Mouse (Mus musculus): ENCODE results near the gene Ldhb.
"Not testable (repeated sequence)": the region's sequence is repeated elsewhere in the genome, so short reads cannot be mapped to it uniquely, and the experiment has no call there.

The Ldhb gene

DNA sequence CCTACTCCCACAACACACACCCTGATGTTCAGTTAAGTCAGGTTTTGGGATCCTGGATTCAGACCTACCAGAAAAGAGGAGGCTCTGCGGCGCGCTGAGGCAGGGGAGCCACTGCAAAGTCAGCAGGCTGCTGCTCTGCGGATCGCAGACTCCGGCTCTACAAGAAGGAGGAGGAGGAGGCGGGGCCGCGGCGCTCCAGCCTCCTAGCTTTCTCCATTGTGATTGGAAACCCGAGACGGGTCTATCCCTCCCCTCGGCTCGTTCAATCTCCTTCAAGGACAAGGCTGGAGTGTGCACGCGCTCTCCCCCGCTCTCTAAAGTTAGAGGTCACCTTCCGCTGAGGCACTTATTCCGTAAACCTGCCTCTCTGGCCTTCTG, at the start of gene Ldhb:
Gene Ldhb (minus strand): TSS at position 173 of the 378 bp plus-strand sequence.
- DNase-seq (ENCODE audit: low spot score) = no peak

DNA sequence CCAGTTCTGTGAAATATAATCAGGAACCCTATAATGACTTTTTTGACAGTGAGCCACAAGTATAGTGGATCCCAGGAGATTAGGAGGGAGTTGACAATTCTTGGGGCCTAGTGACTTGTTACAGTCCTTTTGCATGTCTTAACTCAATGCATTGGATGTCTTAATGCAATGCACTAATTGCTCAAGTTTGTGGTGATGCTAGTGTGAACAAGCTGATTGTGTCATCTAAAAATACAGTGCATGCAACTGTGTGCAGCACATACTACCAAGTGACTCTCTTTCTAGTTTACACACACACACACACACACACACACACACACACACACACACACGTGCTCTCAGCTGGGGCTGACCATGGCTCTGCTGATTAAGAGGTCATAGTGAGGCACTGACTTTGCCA, 48.2 kb upstream of the Ldhb start:
- no peak for DNase-seq (ENCODE audit: low spot score)

DNA sequence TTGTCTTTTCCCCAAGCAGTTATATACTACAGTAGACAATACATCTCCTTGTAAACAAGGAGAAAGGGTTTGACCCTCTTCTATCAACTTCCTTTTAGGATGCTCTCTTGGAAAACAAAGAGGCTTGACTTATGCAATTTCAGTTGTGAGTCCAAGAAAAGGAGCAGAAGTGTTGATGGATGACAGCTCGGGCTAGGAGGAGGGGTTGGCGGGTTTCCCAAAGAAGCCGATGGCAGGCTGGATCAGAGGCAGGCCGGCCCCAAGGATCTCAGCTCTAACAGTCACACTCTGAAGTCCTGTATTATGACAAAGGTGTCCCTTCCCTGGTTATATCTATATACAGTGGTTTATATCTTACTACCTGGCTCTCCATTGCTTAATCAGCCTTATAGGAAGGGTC, 43.7 kb upstream of the Ldhb start:
- DNase-seq (ENCODE audit: low spot score) = no peak

DNA sequence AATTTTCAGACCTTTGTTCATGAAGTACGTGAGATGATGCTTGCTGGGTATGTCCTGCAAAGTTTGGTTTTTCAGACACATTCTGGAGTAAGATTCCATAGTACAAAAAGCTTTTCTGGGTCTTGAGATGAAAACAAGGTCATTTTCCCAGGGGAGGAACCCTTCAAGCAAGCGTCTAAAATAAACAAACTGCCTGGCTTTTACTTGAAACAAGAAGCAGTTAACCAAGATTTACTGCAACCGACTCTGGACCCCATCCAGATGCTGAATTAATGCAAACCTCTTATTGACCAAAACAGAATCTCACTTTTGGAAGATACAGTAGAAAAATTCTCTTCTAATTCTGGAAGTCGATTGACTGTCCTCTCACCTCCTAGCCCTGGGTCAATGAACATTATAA, 43.1 kb upstream of the Ldhb start:
- DNase-seq (ENCODE audit: low spot score) = no peak

DNA sequence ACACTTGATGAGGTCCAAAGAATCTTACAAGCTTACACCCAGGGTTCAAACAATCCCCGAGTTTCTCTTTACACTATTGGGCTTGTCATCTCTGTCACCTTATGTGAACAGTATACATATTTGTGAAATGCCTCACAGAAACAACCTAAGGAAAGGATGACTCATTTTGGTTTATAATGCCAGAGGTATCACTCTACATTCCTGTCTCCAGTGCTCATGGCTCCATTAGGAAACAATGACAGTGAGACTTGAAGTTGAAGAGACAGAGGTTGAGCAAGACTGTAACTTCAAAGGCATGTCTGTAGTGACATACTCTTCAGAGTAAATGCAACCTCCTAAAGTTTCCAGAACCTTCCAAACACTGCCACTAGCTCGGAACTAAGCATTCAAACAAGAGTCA, 40.6 kb upstream of the Ldhb start:
- no peak for DNase-seq (ENCODE audit: low spot score)

DNA sequence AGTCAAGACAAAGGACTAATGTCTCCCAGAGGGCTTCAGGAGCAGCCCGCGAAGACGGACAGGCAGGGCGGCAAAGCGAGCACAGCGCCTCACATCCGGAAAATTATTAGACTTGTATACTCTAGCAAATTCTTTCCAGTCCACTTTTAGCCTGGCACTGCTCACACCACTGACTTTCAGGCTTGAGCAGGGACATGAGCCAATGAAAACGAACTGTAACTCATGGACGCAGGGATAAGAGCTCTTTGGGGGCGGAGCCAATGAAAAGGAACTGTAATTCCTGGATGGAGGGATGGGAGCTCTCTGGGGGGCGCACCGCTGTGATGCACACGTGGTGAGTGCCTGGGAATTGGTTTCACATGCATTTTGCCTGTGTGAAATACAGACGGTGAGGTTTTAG, 37.4 kb upstream of the Ldhb start:
- DNase-seq (ENCODE audit: low spot score) = no peak

DNA sequence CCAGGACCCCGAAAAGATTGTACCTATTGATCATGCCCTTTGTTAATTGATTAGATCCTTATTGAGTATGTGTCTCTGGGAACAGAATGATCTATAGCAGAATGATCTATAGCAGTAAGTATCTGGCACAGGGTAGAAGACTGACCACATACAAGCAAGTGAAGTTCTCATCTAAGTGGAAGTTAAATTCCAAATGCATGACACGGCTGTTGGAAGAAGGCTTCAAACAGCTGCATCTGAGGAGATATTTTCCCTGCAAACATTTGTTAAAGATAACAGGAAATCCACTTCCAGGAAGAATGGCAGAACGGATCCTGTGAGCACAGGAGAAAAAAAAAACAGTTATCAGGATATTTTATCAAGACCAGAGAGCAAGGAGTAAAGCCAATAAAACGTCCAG, 35.9 kb upstream of the Ldhb start:
- DNase-seq (ENCODE audit: low spot score) = no peak

DNA sequence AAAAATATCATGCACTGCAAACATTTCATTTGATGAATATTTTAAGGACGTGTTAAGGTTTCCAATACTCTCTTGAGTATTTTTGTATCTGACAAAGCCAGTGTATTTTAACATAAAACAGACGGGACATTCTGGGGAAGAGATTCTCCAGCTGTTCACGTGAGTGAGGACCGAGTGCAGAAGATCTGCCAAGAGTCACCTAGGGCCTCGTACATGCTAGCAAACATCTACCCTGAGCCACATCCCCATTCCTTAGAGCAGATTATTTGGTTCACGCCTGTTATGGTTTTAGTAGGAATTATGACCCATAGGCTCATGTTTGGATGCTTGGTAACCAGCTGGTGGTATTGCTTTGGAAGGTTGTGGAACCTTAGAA, 35.0 kb upstream of the Ldhb start:
- DNase-seq (ENCODE audit: low spot score) = no peak

DNA sequence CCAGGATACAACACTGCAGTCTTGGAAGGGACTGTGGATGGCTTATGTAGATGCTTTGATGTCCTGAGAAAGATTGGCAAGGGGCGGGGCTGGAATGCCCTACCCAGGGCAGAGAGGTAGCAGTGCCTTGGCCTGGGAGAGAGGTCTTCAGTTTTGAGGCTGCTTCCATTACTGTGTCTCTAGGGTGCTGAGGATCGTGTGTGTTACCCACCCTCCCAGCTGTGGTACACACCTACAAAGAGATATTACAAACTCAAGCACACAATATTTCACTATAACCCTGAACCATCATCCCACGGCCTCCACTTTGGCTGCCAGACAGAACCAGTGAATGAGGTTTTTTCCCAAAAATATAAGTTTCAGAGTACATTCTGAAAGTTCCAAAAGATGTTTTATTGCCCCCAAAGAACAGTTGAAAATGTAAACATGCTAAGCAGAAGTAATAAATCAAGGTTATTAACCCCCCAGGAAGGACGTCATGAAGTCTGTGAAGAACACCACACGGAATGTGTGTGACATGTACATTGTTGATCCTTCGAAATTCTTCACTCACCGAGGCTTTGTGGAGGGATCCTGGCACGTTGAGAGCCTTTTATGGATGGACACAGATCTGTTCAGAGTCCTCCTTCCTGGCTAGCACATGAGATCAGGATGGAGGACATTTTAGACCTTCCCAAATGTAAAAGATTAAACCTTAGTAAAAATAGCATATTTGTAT, 34.5 kb upstream of the Ldhb start:
- no peak for DNase-seq (ENCODE audit: low spot score)

DNA sequence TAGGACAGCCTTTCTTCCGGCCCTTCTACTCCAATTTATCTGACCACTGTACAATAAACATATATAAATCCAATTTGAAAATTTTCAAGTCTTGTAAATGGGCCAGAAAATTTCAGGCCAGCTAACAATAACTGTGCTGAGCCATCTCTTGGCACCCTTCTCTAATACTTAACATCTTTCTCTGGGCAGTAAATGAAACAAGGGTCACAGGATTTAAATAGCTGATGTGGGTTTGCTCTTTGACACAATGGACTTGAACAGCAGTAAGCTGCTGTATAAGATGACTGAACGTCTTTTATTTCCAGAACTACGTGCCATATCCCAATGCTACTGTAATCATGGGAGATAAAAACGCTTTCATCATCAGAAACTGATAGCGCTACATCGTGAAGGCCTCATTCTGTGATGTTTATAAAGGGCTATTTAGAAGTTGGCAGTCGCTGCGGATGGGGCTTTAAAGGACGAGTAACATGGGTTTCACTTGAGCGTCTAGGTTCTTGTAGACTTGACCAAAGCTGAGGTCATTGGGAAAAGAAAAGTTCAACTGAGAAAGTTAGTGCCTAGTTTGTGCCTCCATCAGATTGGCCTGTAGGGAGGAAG, 32.9 kb upstream of the Ldhb start:
- no peak for DNase-seq (ENCODE audit: low spot score)

DNA sequence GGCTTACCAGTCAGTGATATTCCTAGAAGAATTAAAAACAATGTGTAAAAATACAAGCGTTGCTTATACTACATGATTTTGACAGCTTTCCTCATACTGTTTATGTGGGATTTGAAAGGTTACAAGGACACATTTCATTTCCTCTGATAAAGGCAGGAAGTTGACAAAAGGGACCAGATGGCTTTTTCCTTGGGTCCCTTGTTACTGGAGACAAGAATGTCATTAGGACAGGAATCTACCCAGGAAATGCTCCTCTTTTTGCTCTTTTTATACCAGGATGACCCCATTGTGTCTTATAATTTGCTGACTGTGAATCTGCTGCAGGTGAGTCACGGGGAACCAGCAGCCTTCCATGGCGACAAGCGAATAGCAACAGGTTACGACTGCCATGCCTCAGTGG, 32.4 kb upstream of the Ldhb start:
- DNase-seq (ENCODE audit: low spot score) = no peak

DNA sequence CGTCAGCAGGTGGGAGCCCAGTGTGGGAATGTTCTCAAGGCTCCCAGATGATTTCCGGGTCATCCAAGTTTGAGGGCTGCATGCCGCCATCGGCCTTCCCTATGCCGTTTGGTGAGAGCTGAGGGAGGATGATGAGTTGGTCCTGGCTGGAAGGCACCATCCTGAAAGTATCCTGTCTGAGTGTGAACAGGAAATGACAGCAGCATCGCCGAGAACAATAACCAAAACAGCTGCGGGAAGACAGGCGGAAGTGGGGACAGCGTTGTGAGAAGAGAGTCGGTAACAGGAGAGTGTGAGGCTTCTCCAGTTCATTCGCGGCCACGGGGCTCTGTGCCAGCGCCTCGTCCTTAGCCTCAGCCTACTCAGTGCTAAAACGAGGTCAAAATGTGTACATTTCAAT, 30.7 kb upstream of the Ldhb start:
- no peak for DNase-seq (ENCODE audit: low spot score)

DNA sequence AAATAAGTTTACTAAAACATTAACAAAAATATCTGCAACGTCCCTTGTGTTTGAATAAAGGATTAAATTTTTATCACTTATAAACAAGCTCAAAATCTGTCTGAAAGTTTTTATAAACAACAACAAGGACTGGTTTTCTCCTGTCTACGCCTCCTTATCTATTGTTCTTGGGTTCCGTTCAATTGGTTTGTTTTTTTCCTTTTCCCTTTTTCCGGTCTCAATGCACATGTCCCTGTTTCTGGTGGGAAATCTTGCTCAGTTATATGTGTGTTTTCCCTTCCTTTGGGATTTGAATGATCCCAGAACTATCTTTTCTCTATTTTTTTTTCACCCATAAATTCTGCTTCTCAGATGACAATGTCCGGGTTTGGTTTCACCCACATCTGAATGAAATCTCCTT, 25.7 kb upstream of the Ldhb start:
- no peak for DNase-seq (ENCODE audit: low spot score)

DNA sequence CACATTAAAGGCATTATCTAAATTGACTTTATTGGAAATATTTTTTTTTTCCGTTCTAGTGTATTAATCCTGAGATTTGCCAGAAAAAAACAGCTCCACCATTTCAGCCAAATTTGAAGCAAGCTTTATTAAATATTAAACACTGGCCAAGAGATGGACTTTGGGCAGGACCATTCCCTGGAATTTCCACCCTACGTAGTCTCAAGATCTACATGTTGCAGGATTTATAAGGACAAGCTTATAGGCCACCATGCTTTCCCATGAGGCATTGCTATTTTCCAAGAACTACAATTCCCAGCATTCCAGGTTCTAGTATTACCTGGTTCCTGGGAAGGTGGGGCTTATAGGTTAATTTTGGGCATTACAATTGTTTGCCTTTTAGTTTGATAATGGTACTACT, 24.9 kb upstream of the Ldhb start:
- no peak for DNase-seq (ENCODE audit: low spot score)

DNA sequence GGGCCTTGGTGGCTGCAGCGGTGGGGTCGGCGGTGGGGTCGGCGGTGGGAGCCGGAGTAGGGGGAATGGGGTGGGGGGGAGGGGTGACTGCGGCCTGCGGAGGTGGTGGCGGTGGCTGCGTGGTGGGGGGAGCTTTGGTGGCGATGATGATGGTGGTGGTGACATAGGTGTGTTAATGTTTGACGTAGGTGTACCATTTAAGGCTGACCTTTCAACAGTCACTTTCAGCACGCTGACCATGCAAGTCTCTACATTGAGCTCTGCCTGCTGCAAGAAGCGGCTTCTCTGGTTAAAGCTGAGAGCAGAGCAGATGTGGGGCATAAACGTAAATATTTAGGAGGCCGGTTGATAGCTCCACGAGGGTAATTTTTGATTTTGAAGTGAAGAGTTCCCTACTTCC, 24.4 kb upstream of the Ldhb start:
- no peak for DNase-seq (ENCODE audit: low spot score)

DNA sequence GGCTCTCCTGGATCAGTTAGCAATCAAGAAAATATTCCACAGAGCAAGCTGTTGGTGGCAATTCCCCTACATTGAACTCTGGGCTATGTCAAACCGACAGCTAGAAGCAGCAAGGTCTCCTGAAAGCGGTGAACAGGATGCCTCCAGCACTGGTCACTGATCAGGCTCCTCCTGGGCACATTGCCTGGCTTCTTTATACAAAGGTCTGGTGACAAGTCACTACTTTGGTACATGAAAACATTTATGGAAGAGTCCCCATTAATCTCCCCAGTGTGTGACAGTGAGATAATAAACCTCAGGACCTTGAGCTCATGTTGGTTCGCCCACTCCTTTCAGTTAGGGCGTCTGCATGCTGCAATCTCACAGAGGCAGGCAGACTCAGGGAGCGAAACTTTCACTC, 22.6 kb upstream of the Ldhb start:
- DNase-seq (ENCODE audit: low spot score) = no peak

DNA sequence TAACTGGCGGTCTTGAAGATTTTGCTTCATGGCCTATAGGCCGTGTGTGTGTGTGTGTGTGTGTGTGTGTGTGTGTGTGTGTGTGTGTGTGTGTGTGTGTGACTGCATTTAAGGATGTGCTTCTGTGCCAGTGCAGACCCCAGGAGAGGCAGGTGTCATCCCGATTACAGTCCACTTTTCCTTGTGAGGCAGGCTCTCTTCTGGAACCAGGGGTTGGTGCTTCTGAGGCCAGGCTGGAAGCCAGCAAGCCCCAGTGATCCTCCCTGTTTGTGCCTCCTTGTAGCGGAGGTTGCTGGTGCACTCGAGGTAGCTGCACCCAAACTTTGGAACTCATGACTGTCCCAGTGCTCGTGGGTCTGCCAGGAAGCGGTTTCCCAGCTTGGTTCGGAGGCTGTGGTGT, 21.9 kb upstream of the Ldhb start:
- no peak for DNase-seq (ENCODE audit: low spot score)

DNA sequence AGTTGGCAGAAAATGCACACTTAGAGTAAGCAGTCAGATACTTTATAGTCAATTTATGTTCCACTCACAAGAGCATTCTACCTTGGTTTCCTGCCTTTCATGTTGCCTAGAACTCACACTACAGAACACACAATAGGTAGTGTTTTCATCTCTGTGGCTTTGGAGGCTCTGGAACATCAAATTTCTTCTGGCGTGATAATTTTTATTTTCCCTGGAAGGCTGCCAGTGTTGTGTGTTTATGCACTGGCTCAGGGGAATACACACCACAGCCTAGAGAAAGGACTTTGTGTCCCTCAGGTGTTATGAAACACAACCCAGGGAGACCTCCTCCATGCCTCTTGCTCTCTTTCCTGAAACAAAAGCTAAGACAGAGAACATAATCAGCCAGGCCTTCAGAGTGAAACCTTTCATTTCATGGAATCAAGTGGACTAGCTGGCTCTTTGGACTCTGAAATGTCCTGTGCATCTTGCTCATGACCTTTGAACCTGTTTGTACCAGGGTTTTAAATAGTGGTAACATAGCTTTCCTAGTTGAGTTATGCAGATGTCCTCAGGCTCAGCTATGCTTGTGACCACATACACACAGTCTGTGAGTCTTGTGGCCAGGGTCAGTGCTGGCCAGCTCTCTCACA, 20.3 kb upstream of the Ldhb start:
- DNase-seq (ENCODE audit: low spot score) = no peak

DNA sequence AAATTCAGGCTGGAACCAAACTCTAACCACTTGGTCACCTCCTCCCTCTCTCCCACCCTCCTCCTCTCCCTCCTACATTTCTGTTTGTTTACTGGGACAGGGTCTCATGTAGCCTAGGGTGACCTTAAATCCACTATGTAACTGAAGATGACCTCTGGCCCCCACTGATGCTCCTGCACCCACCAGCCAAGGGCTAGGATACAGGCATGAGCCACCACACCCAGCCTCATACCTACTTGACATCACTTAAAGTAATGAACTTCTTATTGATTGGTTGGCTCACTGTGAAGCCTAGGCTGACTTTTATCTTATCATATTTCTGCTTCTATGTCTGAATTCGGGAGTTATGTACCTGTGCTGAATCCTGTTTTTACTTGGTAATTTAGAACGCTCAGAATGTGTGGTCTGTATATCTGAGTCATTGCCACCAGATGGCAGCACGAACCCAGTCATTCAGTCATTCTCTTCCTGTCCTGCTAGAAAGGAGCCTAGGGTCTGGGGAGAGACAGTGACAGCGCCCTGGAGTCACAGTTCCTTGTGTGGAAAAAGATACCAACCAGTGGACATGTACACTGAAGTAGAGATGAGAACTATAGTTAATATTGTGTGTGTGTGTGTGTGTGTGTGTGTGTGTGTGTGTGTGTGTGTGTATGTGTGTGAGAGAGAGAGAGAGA, 17.0 kb upstream of the Ldhb start:
- DNase-seq (ENCODE audit: low spot score) = no peak

DNA sequence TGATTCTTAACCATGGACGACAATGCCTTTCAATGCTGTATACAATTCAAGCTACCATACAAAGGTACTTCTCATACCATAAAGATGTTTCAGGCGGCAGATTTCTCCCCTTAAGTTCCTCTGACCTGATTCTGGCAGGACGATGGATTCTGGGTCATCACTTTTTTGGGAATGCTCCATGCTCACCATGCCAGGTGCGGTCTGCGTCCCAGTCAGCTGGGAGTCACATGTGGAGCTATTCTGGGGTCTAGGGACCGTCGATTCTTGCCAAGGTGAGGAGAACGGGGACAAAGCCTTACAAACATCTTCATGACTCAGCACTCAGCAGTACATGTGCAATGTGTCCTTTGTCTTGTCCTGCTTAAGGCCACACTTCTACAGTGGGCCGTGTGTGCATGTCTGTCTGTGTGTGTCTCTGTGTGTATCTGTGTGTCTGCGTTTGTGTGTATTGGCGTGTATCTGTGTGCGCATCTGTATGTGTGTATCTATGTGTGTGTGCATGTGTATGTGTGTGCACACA, 13.9 kb upstream of the Ldhb start:
- no peak for DNase-seq (ENCODE audit: low spot score)

DNA sequence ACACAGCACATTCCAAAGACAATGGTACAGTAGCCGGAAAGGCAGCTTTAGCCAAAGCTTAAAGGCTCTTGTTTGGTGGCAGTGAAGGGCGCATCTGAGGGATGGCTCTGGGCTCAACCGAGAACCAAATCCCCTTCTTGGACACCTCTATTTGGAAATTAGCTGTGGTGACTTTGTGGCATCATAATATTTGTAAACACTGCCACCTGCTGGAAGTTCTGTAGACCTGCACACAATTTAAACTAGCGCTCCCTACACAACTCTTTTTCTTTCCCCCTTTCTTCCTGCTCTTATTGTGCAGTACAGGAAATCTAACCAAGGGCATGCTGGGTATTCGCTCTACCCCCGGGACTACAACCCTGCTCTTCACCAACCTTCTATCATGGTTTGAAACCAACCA, 11.4 kb upstream of the Ldhb start:
- no peak for DNase-seq (ENCODE audit: low spot score)

DNA sequence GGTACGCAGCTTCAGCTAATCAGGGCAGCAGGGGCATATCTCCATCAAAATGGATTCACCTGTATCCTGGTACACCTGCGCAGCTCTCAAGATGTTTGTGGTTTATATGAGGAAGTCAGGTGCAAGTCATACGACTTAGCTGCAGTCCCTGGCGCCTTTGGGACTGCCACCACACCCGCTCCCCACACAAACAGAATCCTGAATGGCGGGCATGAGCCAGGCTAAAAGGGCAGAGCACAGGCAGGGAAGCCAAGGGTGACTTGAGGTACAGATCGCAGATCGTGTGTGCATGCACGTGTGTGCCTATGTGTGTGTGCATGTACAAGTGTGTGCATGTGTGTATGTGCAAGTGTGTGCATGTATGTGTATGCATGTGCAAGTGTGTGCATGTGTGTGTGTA, 7.6 kb upstream of the Ldhb start:
- not testable (repeated sequence) for DNase-seq (ENCODE audit: low spot score)

DNA sequence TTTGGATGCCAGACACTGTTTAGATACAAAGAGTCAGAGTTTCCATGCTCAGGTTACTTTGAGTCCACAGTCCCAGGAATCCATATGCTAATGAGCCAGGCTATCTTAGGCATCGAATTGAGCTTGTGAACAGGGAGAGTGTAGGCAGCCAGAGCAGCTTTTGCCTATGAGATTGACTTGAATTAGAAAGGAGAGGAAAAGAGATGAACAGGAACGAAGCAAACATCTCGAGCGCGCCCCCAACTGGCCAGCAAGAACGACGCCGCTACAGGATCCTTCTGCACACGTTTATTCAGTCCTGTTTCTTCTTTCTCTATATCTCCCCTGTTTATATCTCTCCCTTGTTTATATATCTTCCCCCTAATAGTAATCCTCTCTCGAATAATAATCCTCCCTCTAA, 7.2 kb upstream of the Ldhb start:
- no peak for DNase-seq (ENCODE audit: low spot score)
